Mouse (Mus musculus): ENCODE data around the gene Rtca. TPM values are rescaled to one million over a fixed set of nuclear protein-coding genes. Genes with fewer than 3 reads are reported as not detected.

The Rtca gene
- polyA plus RNA-seq, 1 experiment from 2014 or later, result 104 TPM

- H3K4me3 ChIP-seq, result peak overlapping the region; percentile 45
- H3K9ac ChIP-seq, result no peak overlapping the region
- WGBS, result 44% methylated on average over 12 of the region's 12 CpGs
- H3K27me3 ChIP-seq, result no peaks in the 10 kb centered on the region
- H3K9me3 ChIP-seq (replicated peaks), result no peaks in the 10 kb centered on the region
- H3K4me2 ChIP-seq (replicated peaks), result peak overlapping the region; percentile 55
- peak; percentile 53 for ATAC-seq (ENCODE audit: low FRiP score)
- no peaks in the 10 kb centered on the region for H3K36me3 ChIP-seq
- H3K4me1 ChIP-seq, result peaks cover 11% of the 10 kb centered on the region
- H3K27ac ChIP-seq, result no peak overlapping the region
These were observed 4.3 kb upstream of the Rtca start for GRCm38 (mm10) chr3:116512151-116512903.

- 93% methylated on average over 1 of the region's 1 CpGs for WGBS
- Histone ChIP-seq H3K4me3 (no peak overlapping the region), H3K27me3 (no peaks in the 10 kb centered on the region), H3K36me3 (peaks cover 87% of the 10 kb centered on the region), H3K9me3 (replicated peaks) (no peaks in the 10 kb centered on the region), H3K27ac (no peak overlapping the region), H3K4me2 (replicated peaks) (no peak overlapping the region), H3K9ac (no peak overlapping the region), H3K4me1 (no peaks in the 10 kb centered on the region)
- ATAC-seq (ENCODE audit: low FRiP score), result no peak
These were observed 12.3 kb downstream of the Rtca start for GRCm38 (mm10) chr3:116495671-116496070.

- Histone ChIP-seq H3K36me3 (peaks cover 87% of the 10 kb centered on the region), H3K4me3 (no peak overlapping the region), H3K27me3 (no peaks in the 10 kb centered on the region), H3K4me1 (no peaks in the 10 kb centered on the region), H3K4me2 (replicated peaks) (no peak overlapping the region), H3K27ac (no peak overlapping the region), H3K9ac (no peak overlapping the region), H3K9me3 (replicated peaks) (no peaks in the 10 kb centered on the region)
- no peak for ATAC-seq (ENCODE audit: low FRiP score)
- WGBS, result 65% methylated on average over 5 of the region's 5 CpGs
These were observed 14.3 kb downstream of the Rtca start for GRCm38 (mm10) chr3:116493658-116494057.

GRCm38 (mm10) chr3:116491923-116492454, 16.0 kb downstream of the Rtca start:
- Histone ChIP-seq H3K4me3 (no peak overlapping the region), H3K27me3 (no peaks in the 10 kb centered on the region), H3K4me1 (no peaks in the 10 kb centered on the region), H3K9me3 (replicated peaks) (no peaks in the 10 kb centered on the region), H3K27ac (no peak overlapping the region), H3K9ac (no peak overlapping the region), H3K36me3 (peaks cover 85% of the 10 kb centered on the region), H3K4me2 (replicated peaks) (no peak overlapping the region)
- 95% methylated on average over 1 of the region's 1 CpGs for WGBS
- no peak for ATAC-seq (ENCODE audit: low FRiP score)

- Histone ChIP-seq H3K27me3 (no peaks in the 10 kb centered on the region), H3K4me2 (replicated peaks) (no peak overlapping the region), H3K9ac (no peak overlapping the region), H3K9me3 (replicated peaks) (no peaks in the 10 kb centered on the region), H3K27ac (no peak overlapping the region), H3K4me1 (no peaks in the 10 kb centered on the region), H3K36me3 (peaks cover 87% of the 10 kb centered on the region), H3K4me3 (no peak overlapping the region)
- WGBS, result 93% methylated on average over 5 of the region's 5 CpGs
- ATAC-seq (ENCODE audit: low FRiP score), result no peak
These were observed 17.1 kb downstream of the Rtca start for GRCm38 (mm10) chr3:116490920-116491319.

- H3K4me3 ChIP-seq, result no peak overlapping the region
- no peak overlapping the region for H3K9ac ChIP-seq
- no peak for ATAC-seq (ENCODE audit: low FRiP score)
- peaks cover 4% of the 10 kb centered on the region; the same call in 1 of the 2 replicates for H3K4me1 ChIP-seq
- H3K27ac ChIP-seq, result no peak overlapping the region
- no peaks in the 10 kb centered on the region for H3K27me3 ChIP-seq
- no peak overlapping the region for H3K4me2 ChIP-seq (replicated peaks)
- no peaks in the 10 kb centered on the region for H3K9me3 ChIP-seq (replicated peaks)
- WGBS, result 89% methylated on average over 4 of the region's 4 CpGs
- peaks cover 20% of the 10 kb centered on the region for H3K36me3 ChIP-seq
These were observed 24.7 kb downstream of the Rtca start for GRCm38 (mm10) chr3:116483271-116483670.

- H3K4me2 ChIP-seq (replicated peaks), result no peak overlapping the region
- no peak for ATAC-seq (ENCODE audit: low FRiP score)
- no peaks in the 10 kb centered on the region for H3K27me3 ChIP-seq
- no peak overlapping the region for H3K4me3 ChIP-seq
- H3K9me3 ChIP-seq (replicated peaks), result no peaks in the 10 kb centered on the region
- H3K27ac ChIP-seq, result no peak overlapping the region
- no peak overlapping the region for H3K9ac ChIP-seq
- peaks cover 4% of the 10 kb centered on the region; the same call in 1 of the 2 replicates for H3K4me1 ChIP-seq
- WGBS, result 85% methylated on average over 3 of the region's 3 CpGs
- H3K36me3 ChIP-seq, result peaks cover 15% of the 10 kb centered on the region
These were observed 25.3 kb downstream of the Rtca start for GRCm38 (mm10) chr3:116482724-116483123.

GRCm38 (mm10) chr3:116480937-116481336, 27.1 kb downstream of the Rtca start:
- H3K27ac ChIP-seq, result no peak overlapping the region
- WGBS, result 67% methylated on average over 5 of the region's 5 CpGs
- H3K9ac ChIP-seq, result no peak overlapping the region
- H3K9me3 ChIP-seq (replicated peaks), result no peaks in the 10 kb centered on the region
- no peak for ATAC-seq (ENCODE audit: low FRiP score)
- peaks cover 4% of the 10 kb centered on the region; the same call in 1 of the 2 replicates for H3K4me1 ChIP-seq
- no peak overlapping the region for H3K4me2 ChIP-seq (replicated peaks)
- no peaks in the 10 kb centered on the region for H3K27me3 ChIP-seq
- H3K36me3 ChIP-seq, result no peaks in the 10 kb centered on the region
- H3K4me3 ChIP-seq, result no peak overlapping the region

GRCm38 (mm10) chr3:116480119-116480518, 27.9 kb downstream of the Rtca start:
- no peak for ATAC-seq (ENCODE audit: low FRiP score)
- no peaks in the 10 kb centered on the region for H3K36me3 ChIP-seq
- no peaks in the 10 kb centered on the region for H3K9me3 ChIP-seq (replicated peaks)
- no peak overlapping the region for H3K9ac ChIP-seq
- 28% methylated on average over 2 of the region's 2 CpGs for WGBS
- no peaks in the 10 kb centered on the region for H3K27me3 ChIP-seq
- H3K4me1 ChIP-seq, result peaks cover 4% of the 10 kb centered on the region; the same call in 1 of the 2 replicates
- no peak overlapping the region for H3K27ac ChIP-seq
- no peak overlapping the region for H3K4me3 ChIP-seq
- no peak overlapping the region for H3K4me2 ChIP-seq (replicated peaks)

GRCm38 (mm10) chr3:116477351-116477750, 30.7 kb downstream of the Rtca start:
- Histone ChIP-seq H3K4me1 (peaks cover 4% of the 10 kb centered on the region; the same call in 1 of the 2 replicates), H3K4me3 (no peak overlapping the region), H3K27ac (no peak overlapping the region), H3K36me3 (no peaks in the 10 kb centered on the region), H3K27me3 (no peaks in the 10 kb centered on the region), H3K4me2 (replicated peaks) (no peak overlapping the region), H3K9me3 (replicated peaks) (no peaks in the 10 kb centered on the region), H3K9ac (no peak overlapping the region)
- 76% methylated on average over 7 of the region's 7 CpGs for WGBS
- no peak for ATAC-seq (ENCODE audit: low FRiP score)

GRCm38 (mm10) chr3:116476686-116477298, 31.2 kb downstream of the Rtca start:
- Histone ChIP-seq H3K27ac (no peak overlapping the region), H3K9me3 (replicated peaks) (no peaks in the 10 kb centered on the region), H3K27me3 (no peaks in the 10 kb centered on the region), H3K36me3 (no peaks in the 10 kb centered on the region), H3K4me1 (peaks cover 4% of the 10 kb centered on the region; the same call in 1 of the 2 replicates), H3K9ac (no peak overlapping the region), H3K4me2 (replicated peaks) (no peak overlapping the region), H3K4me3 (no peak overlapping the region)
- ATAC-seq (ENCODE audit: low FRiP score), result no peak
- WGBS, result 56% methylated on average over 5 of the region's 5 CpGs

- Histone ChIP-seq H3K4me2 (replicated peaks) (no peak overlapping the region), H3K9me3 (replicated peaks) (no peaks in the 10 kb centered on the region), H3K4me3 (no peak overlapping the region), H3K36me3 (no peaks in the 10 kb centered on the region), H3K9ac (no peak overlapping the region), H3K27ac (no peak overlapping the region), H3K4me1 (no peaks in the 10 kb centered on the region), H3K27me3 (no peaks in the 10 kb centered on the region)
- ATAC-seq (ENCODE audit: low FRiP score), result no peak
- WGBS, result 82% methylated on average over 11 of the region's 11 CpGs
These were observed 33.4 kb downstream of the Rtca start for GRCm38 (mm10) chr3:116474602-116475001.

All from hindbrain, embryonic 12.5 days (tissue).